Mouse (Mus musculus): Measurements from ENCODE around the gene Slirp.
"Not testable (repeated sequence)": the region's sequence is repeated elsewhere in the genome, so short reads cannot be mapped to it uniquely, and the experiment has no call there.

Slirp gene

GRCm38 (mm10) chr12:87428885-87429284, 14.8 kb upstream of the Slirp start:
- no peak for DNase-seq (ENCODE audit: low read depth, low spot score)

- no peak for DNase-seq (ENCODE audit: low read depth, low spot score)
These were observed 1.2 kb upstream of the Slirp start for GRCm38 (mm10) chr12:87442177-87443114.

- no peak for DNase-seq (ENCODE audit: low read depth, low spot score)
These were observed 489 bp upstream of the Slirp start for GRCm38 (mm10) chr12:87443115-87443699.

GRCm38 (mm10) chr12:87444211-87444610, 515 bp downstream of the Slirp start:
- DNase-seq (ENCODE audit: low read depth, low spot score): no peak

- no peak for DNase-seq (ENCODE audit: low read depth, low spot score)
These were observed 5.8 kb downstream of the Slirp start for GRCm38 (mm10) chr12:87449456-87449855.

GRCm38 (mm10) chr12:87464678-87465297, 21.1 kb downstream of the Slirp start:
- DNase-seq (ENCODE audit: low read depth, low spot score): no peak

- no peak for DNase-seq (ENCODE audit: low read depth, low spot score)
These were observed 26.8 kb downstream of the Slirp start for GRCm38 (mm10) chr12:87470263-87471136.

- DNase-seq (ENCODE audit: low read depth, low spot score): no peak
These were observed 27.8 kb downstream of the Slirp start for GRCm38 (mm10) chr12:87471421-87471963.

GRCm38 (mm10) chr12:87471964-87472786, 28.5 kb downstream of the Slirp start, which contains the start of gene Snw1:
Gene Snw1 (minus strand): TSS chr12:87472274.
- peak; percentile 95 for DNase-seq (ENCODE audit: low read depth, low spot score)

- DNase-seq (ENCODE audit: low read depth, low spot score): no peak
These were observed 31.1 kb downstream of the Slirp start for GRCm38 (mm10) chr12:87474756-87475155.

- not testable (repeated sequence) for DNase-seq (ENCODE audit: low read depth, low spot score)
These were observed 38.8 kb downstream of the Slirp start for GRCm38 (mm10) chr12:87482482-87482881.

- not testable (repeated sequence) for DNase-seq (ENCODE audit: low read depth, low spot score)
These were observed 45.0 kb downstream of the Slirp start for GRCm38 (mm10) chr12:87488683-87489082.

- not testable (repeated sequence) for DNase-seq (ENCODE audit: low read depth, low spot score)
These were observed 50.7 kb downstream of the Slirp start, which contains the start of gene Gm5788 for GRCm38 (mm10) chr12:87494421-87494820. Gene Gm5788 (plus strand): TSS chr12:87494721.

Data from skeletal muscle tissue, adult 2 months (tissue).